Mouse (Mus musculus): ENCODE data around the gene Polr1a.

Gene Polr1a

DNA sequence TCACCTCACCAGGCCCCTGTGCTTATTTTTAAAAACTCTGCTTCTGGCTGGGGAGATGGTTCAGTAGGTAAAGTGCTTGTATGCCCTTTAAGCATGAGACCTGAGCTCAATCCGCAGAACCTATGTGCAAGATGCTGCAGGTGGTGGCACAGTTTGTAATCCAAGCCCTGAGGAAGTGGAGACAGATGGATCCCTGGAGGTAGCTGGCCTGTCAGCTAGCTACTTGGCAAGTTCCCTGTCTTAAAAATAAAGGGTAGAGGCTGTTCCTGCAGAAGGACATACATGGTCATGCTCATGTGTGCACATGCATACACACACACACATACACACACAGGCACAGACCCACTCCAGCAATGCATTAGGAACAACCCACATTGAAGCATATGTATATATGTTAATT is 88.4 kb downstream of the Polr1a start:
- ATAC-seq (ENCODE audit: low TSS enrichment) = peak; percentile 80

DNA sequence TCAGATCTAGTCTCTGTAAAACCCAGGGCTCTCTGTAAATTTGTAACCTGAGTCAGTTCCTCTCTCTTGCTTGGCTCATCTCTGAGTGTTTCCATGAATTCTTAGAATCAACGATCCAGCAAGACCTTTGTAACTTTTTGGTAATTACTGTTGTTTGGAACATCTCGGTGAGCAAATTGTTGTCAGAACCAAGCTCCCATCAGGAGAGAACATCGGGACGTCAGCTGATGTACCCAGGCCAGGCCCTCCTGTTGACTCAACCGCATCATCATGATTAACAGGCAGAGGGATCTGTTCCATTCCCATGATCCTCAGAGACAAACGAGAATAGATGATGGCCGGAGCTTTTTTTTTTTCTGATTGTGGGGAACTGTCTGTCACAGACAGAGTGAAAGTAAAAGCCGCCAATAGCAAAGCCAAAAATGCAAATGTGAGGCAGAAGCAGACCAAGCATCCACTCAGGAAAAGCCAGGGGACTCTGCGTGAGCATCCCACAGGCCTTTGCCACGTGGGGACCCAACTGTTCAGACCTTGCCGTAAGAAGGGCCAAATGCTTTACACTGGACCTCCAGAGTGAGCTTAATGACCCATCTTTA is 91.2 kb downstream of the Polr1a start:
- ATAC-seq (ENCODE audit: low TSS enrichment) = no peak

DNA sequence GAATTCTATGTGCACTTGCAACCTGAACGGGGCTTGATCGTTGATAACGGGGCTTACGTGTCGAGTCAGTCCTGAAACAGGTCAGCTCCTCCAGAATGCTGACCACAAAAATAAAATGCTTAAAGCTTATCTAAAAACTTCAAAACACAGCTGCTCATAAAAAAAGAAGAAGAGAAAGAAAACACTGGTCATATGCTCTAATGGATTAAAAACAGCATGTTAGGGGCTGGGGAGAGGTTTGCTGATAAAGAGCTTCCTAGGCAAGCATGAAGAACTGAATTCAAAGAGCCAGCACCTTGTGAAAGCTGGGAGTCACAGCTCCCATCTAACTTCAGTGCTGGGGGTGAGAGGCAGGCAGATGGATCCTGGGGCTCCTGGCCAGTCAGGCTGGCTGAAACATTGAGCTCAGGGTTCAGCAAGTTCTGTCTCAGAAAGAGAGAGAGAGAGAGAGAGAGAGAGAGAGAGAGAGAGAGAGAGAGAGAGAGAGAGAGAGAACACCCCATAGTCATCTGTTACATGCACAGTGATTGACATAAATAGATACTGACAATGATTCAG is 92.4 kb downstream of the Polr1a start:
- ATAC-seq (ENCODE audit: low TSS enrichment) = no peak

DNA sequence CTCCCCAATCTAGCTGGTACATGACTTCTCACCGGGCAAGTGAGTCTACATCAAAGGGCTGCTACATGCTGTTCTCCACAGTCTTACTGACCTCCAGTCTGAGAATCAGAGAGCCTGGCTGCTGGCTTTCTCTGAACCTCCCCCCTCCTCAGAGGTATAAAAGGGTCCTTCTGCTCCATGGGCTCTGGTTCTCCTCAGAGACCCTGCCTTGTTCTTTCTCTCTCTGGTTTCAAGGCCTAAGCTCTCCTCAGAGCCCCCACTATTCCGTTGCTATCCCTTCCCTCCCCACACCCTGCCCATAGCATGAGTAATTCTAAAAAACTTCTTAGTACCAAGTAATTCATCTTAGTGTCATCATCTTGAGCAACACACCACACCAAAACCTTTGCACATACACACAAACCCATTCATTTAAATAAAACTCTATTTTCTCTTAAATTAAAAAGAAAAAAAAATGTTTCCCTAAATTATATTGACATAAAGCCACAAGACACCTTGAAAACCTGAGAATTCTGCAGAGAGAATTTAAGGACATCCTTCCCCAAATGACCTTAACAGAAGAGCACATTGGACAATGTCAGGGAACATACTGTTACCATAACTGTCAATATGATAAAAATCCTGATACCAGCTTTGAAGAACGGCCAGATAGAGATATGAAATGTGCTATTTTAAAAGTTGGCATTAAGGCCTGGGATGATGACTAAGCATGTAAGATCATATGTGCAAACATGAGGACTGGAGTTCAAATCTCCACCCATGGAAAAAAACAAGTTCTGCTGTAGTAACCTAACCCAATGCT is 98.8 kb downstream of the Polr1a start:
- no peak for ATAC-seq (ENCODE audit: low TSS enrichment)

DNA sequence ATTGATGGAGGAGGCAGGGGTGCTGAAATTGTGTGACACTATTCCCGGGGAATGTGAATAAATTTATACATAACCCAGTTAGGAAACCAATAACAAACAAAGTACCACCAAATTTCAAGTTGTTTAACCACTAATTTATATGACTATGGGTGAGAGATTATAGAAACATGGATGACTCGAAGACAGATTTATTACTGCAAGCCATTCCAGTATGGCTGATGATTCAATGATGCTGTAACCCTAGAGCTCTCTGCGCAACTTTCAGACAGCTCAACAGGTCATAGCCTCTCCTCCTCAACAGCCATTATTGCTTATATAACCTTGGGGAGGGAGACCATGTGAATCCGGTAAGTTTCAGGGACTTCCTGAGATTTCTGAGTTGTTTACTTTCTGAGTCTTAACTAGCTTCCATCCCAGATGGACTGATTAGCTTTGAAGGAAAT is 99.4 kb downstream of the Polr1a start:
- no peak for ATAC-seq (ENCODE audit: low TSS enrichment)

DNA sequence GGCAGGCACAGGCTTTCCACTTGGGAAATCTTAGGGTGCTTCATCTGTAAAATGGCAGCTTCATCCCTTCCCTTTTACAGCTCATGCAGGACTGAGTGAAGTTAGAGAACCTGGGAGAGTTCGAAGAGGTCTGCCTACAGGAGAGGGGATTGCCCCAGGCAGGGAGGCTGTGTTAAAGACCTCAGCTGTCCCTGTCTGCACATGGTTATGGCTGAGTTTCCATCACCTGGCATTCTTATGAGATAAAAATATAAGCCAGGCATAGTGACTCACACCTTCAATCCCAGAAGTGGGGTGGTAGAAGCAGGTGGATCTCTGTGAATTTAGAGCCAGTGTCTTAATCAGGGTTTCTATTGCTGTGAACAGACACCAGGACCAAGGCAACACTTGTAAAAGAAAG is 100.6 kb downstream of the Polr1a start:
- no peak for ATAC-seq (ENCODE audit: low TSS enrichment)

DNA sequence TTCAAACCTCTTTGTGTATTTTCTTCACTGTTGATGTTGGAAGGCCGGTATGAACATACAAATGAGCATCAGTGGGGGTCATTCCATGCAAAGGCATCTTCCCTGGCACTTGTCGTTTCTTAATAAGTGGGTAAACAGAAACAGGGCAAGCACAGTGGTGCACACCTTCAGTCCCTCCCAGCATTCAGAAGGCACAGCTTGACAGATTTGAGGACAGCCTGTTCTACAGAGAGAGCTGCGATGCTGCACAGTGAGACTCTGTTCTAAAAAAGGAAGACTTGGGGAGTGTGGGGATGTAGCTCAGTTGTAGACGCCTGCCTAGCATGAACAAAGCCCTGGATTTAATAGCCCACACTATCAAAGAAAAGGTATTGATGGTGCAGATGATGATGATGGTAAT is 105.2 kb downstream of the Polr1a start:
- ATAC-seq (ENCODE audit: low TSS enrichment) = peak; percentile 96

DNA sequence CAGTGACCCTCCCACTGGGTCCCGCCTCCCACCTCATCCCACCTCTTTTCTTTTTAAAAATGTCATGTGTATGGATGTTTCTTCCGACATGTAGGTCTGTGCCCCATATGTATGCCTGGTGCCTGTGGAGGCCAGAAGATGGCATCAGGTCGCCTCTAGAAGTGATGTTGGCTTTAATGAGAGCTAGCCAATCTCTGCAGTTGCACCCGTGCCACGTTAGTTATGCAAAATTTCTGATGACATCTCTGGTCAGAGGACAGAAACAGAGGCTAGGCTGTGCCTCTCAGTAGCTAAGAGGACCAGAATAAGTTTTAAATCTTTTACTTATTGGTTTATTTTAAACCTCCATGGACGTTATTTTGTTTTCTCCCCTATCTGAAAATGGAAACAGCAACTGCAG is 109.2 kb downstream of the Polr1a start:
- ATAC-seq (ENCODE audit: low TSS enrichment) = no peak

DNA sequence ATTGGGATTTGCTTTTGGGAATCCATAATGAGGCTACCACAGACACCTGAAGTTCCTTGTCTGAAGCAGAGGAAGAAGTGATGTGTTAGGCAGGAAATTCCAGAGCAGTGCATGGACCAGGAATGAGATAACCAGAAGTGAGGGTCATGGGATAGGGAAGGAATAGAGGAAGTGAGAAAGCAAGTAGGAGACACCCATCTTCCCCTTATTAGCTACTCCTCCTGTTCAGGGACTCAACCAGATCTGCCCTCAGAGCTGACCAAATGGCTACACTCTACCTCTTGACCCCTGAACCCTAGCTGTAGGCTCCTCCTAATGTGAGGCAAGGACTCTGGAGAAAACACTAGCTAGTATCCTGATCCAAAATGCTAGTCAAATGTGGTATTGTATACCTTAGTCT is 116.6 kb downstream of the Polr1a start:
- no peak for ATAC-seq (ENCODE audit: low TSS enrichment)

DNA sequence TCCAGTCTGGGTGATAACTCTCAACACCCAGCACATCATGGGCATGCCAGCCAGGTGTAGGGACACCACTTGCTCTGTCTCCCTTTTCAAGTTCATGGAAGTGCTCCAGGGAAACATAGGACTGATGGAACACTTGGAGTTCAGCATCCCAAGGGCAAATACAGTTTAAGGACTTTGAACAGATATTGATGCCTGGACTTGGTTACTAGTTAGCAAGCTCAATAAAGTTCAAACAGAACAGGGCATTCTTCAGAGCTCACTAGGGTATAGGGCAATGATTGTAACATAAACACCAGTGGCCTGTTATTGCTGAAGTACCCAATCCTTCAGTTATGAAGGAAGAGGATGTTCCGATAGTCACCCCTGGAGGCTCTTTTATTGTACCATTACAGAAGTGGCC is 119.2 kb downstream of the Polr1a start:
- no peak for ATAC-seq (ENCODE audit: low TSS enrichment)

DNA sequence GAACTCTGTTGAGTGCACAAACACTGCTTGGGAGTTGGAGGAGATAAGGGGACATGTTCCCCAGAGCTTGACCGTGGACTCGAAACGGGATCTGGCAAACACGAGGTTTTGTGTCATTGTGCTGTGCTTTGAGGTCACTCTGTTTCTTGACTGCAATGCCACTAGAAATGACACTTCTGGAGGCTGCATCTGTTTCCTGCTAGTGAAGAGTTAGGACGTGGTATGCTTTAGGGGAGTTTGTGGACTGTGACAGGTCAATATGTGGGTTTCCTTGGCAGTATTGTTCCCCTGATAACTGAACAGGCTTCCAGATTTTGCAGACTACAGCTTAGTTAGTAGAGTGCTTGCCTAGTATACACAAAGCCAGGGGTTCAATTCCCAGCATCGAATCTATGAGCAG is 120.8 kb downstream of the Polr1a start:
- ATAC-seq (ENCODE audit: low TSS enrichment) = no peak
